Mouse (Mus musculus) frontal cortex, postnatal 14 days (tissue): ENCODE results near the gene Asb7.

ENCODE experiments used
- DNase-seq, 2 experiments: peaks; one replicate each; pipeline ENCODE4 v3.0.0; 2022; ENCODE audit warnings: low spot score in 2 of 2

The Asb7 gene

DNA sequence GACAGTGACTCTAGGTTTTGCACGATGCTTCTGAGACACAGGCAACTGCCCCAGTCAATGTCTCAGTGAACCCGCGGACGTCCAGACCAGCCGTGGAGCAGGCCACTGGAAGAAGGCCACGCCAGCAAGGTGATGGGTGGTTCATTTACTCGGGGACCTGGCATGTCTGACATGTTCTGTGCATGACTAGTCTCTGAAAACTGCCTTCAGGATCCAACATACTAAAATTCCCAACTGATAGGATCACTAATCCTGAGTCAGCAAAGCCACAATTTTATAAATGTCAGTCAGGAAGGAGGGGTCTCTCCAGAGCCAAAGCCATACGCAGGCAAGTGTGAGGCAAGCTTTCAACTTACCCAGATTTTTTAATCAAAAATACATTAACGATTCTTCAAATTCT, 35.8 kb downstream of the Asb7 start:
- DNase-seq: no peak

- DNase-seq: no peak
These were observed 37.2 kb downstream of the Asb7 start for GRCm38 (mm10) chr7:66652216-66652615.

- no peak for DNase-seq
These were observed 38.5 kb downstream of the Asb7 start for GRCm38 (mm10) chr7:66650883-66651282.

DNA sequence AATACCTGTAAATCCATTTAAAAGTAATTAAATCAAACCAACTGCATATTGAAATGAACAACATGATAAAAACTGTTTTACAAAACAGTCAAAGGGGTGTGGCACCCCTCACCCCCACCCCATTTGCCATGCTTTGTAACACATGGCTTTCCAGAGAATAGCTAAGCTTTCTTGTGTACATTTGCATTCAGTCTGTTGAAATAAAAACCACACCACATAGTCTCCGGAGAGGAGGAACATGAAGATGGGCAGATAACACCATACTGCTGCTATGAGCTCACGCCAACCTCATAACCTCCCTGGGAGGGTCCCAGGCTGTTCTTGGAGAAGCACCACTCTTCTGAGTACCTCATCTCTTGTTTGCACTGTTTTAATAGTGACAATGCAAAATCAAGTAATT, 40.2 kb downstream of the Asb7 start:
- no peak for DNase-seq

DNA sequence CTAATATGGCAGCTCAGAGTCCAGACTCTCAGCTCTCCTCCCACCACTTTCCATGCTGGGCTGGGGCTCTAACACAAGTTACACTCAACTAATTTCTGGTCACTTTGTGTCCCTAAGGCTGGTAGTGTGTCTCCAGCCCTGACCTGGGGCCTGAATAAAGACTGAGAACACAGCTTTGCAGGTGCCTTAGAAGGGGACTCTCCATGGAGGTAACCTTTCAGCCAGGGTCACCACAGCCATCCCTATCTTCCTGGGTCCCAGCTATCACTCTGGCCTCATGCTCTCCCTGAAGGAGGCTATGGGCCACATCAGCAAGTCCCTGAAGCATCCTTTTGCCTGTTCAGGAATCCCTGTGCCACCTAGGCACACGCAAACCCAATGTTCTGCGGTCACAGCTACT, 43.7 kb downstream of the Asb7 start:
- DNase-seq: no peak

GRCm38 (mm10) chr7:66633351-66633750, 56.0 kb downstream of the Asb7 start:
- no peak for DNase-seq

DNA sequence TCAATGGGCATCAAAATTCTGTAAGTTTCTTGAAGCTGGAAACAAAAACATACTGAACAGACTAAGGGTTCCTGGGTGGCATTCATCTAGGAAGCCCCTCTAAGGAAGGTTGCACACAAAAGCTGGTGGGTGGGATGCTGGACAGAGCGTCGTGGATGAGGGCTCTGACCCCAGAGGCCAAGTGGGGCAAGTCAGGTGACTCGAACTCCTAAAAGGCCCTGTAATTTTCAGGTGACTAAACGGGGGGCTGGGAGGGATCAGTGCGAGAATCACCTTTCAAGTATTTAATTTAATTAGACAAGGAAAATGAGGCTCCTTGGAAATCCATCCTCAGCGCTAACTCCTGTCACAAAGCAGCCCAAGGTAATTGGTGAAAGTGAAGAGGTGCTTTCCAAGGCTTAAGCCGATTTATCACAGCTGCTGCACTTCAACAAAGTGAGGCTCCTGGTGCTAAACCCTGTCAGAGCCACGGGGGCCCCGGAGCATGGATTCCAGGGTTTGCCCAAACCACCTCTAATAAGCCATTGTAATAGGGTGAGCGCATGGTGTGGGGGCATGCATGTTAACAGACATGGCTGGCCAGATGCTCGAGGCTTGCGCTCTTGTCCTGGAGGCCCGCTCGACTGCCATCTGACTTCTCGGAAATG, 59.1 kb downstream of the Asb7 start:
- DNase-seq: no peak

GRCm38 (mm10) chr7:66629419-66629818, 60.0 kb downstream of the Asb7 start:
- DNase-seq: no peak

DNA sequence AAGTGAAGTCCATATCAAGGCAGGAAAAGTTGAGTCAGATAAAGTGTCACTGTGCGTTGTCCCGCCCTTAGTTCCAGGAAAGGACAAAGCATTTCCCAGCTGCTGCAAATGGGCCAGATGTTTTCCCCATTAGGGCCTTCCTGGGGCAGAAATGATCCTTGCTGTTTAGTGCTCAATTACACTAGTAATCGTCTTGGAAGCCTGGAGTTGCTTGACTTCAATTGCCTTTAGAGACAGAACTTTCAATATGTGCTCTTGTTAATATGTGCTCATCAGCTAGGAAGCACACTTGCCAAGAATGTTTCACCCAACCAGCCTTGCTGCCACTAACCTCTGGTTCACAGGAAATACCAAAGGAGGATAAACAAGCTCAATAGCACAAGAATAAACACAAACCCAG, 66.0 kb downstream of the Asb7 start:
- no peak for DNase-seq

DNA sequence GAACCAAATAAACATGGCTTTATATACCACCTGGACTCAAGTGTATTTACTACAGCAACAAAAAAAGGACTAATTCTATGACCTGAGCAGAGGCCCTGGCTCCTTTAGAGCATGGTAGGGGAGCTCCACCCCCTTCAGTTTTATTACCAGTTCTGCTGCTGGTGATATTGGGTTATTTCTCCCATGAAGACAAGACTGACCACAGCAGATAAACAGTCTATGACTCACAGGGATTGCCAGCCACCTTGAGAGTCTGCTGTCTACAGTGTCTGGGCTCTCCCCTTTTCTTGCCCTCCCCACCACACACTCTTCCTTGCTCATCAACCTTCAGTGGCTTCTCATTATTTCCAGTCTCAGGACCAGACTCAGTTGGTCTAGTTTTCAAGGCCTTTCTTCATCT, 87.5 kb downstream of the Asb7 start:
- DNase-seq: no peak

GRCm38 (mm10) chr7:66600622-66601610, 88.5 kb downstream of the Asb7 start:
- DNase-seq: no peak

- no peak for DNase-seq
These were observed 89.3 kb downstream of the Asb7 start for GRCm38 (mm10) chr7:66600126-66600525.

GRCm38 (mm10) chr7:66597900-66598299, 91.5 kb downstream of the Asb7 start:
- DNase-seq: no peak
